Mouse (Mus musculus) layer of hippocampus, adult 2 months (tissue): ENCODE data around the gene Rab39. TPM values are rescaled to one million over a fixed set of nuclear protein-coding genes. Genes with fewer than 3 reads are reported as not detected.

ENCODE experiments used
- DNase-seq, 2 experiments: peaks; one replicate each; pipeline ENCODE4 v3.0.0; 2022; ENCODE audit warnings: low spot score in 2 of 2
- H3K27ac ChIP-seq: fragments of 200-600 bp; 2 replicates; pipeline ENCODE4 v1.8.1; 2022
- H3K4me3 ChIP-seq: fragments of 200-600 bp; 2 replicates; pipeline ENCODE4 v1.8.1; 2022; ENCODE audit warnings: mild to moderate bottlenecking
- CTCF ChIP-seq: fragments of 200-600 bp; conservative IDR thresholded peaks from 2 replicates; pipeline ENCODE4 v1.8.1; 2022; ENCODE audit warnings: antibody characterized with exemption, mild to moderate bottlenecking, moderate library complexity
- total RNA-seq, 2 experiments: library from RNA; stranded (reverse); gene quantifications; 2 replicates each; pipeline ENCODE4 v1.2.3; 2021

The Rab39 gene
- total RNA-seq, 2 experiments from 2014 or later = 1.9 to 2.2 TPM

DNA sequence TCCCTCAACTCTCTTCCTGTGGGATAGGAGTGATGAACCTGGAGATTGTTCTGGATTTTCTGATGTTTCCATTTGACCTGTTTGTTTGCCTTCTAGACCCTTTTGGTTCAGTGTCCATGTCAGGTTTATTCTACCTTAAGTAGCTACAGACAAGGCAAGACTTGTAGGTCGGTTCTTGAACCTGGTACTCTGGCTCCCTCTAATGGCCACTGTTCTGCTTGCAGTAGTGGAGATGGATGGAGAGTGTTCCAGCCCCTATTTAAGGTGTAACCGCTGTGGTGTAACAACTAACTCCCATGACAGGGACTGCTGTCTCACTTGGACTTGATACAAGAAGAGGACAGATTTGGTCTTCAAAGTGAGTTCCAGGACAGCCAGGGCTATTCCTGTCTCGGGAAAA, 32.5 kb downstream of the Rab39 start:
- H3K4me3 ChIP-seq = no peak overlapping the region
- TF ChIP-seq CTCF = peak; percentile 87
- DNase-seq = peak; percentile 54 to 83
- H3K27ac ChIP-seq = no peak overlapping the region

GRCm38 (mm10) chr9:53669680-53670219, 36.3 kb downstream of the Rab39 start, which contains the start of gene Cul5:
Cul5 (minus strand) TSS chr9:53670014.
- peak; percentile 69 for TF ChIP-seq CTCF
- Histone ChIP-seq H3K4me3 (no peak within 1 kb of the TSS), H3K27ac (no peak within 1 kb of the TSS)
- DNase-seq = peak; percentile 14 to 24

- Histone ChIP-seq H3K4me3 (peak overlapping the region; percentile 100), H3K27ac (peak overlapping the region; percentile 98)
- TF ChIP-seq CTCF = peak; percentile 100
- DNase-seq = peak; percentile 84 to 92
Measured at GRCm38 (mm10) chr9:53667020-53667669, 38.9 kb downstream of the Rab39 start.

- Histone ChIP-seq H3K27ac (peak overlapping the region; percentile 98), H3K4me3 (peak overlapping the region; percentile 100)
- TF ChIP-seq CTCF = no peak
- no peak for DNase-seq
Measured at GRCm38 (mm10) chr9:53666665-53667019, 39.4 kb downstream of the Rab39 start.

DNA sequence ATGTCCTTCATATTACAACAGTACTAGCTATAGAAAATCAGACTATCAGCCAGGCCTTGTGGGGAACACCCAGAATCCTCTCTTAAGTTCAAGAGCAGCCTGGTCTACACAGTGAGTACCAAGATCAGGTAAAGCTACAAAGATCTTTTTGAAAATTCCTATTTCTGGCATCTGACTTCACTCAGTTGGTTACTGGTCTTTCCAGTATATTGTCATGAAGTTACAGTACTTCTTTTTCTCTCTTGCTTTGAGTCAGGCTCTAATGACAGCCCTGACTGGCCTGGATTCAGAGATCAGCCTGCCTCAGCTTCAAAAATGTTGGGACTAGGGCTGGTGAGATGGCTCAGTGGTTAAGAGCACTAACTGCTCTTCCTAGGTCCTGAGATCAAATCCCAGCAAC, 40.6 kb downstream of the Rab39 start:
- DNase-seq = no peak
- no peak for TF ChIP-seq CTCF
- Histone ChIP-seq H3K27ac (no peak overlapping the region), H3K4me3 (peak overlapping the region; percentile 100; the same call in 1 of the 2 replicates)

DNA sequence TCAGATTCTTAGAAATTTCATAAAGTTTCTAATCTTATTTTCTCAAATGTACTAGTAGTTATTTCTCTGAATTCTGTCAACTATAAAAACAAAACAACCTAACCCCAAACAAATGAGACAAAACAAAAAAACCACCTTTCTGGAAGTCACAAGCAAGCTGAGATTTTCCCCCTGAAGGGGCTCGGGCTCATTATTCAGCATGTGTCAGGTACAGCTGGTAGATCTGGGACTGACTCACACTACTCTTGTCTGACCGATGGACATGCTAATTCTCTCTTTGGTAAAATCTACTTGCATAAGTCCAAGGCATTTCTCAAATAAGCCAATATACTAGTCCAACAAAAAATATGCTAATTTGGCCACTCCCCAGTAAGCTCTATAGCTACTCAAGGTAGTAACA, 41.2 kb downstream of the Rab39 start:
- TF ChIP-seq CTCF = no peak
- no peak for DNase-seq
- peak overlapping the region; percentile 100; the same call in 1 of the 2 replicates for H3K4me3 ChIP-seq
- no peak overlapping the region for H3K27ac ChIP-seq

- DNase-seq = no peak
- no peak for TF ChIP-seq CTCF
- Histone ChIP-seq H3K27ac (no peak overlapping the region), H3K4me3 (no peak overlapping the region)
Measured at GRCm38 (mm10) chr9:53634796-53635195, 71.2 kb downstream of the Rab39 start.

Other genes with a start within 250 kb of the Rab39 start
- 10 to 100 TPM; 18.9 to 20.5 TPM for gene Atm, start 169.5 kb downstream of the Rab39 start, total RNA-seq
- 10 to 100 TPM; 17.1 to 17.9 TPM for gene Npat, start 169.2 kb downstream of the Rab39 start, total RNA-seq
- gene Acat1, start 95.8 kb downstream of the Rab39 start, total RNA-seq = 10 to 100 TPM; 63.2 to 65.6 TPM
- gene Cul5, start 36.2 kb downstream of the Rab39 start, total RNA-seq = 10 to 100 TPM; 61.4 to 61.5 TPM
- 1 to 10 TPM; 4.7 to 5.0 TPM for gene Slc35f2, start 65.3 kb upstream of the Rab39 start, total RNA-seq
- gene Sln, start 143.9 kb upstream of the Rab39 start, total RNA-seq = under 1 TPM; 0.37 to 0.64 TPM